Mouse (Mus musculus) embryonic facial prominence, embryonic 11.5 days (tissue): ENCODE results near the gene Polr2j. TPM values are rescaled to one million over a fixed set of nuclear protein-coding genes. Genes with fewer than 3 reads are reported as not detected.

Experiments used
- ATAC-seq: fragments of 200-750 bp; cut with Nextera tagmentation; replicated peaks from 2 replicates; pipeline ENCODE4 v1.8.0; 2017; ENCODE audit warnings: low read depth; ENCODE audit not compliant: insufficient number of reproducible peaks, low FRiP score, low TSS enrichment
- DNase-seq: peaks from one replicate; pipeline ENCODE4 v3.0.0-alpha.2; 2015; ENCODE audit warnings: low spot score
- H3K27ac ChIP-seq: fragments of 300-500 bp; sonication (generic); replicated peaks from 2 replicates; pipeline ENCODE4 v1.5.1; 2014; ENCODE audit warnings: mild to moderate bottlenecking, low read depth, low read length, control low read depth
- H3K27me3 ChIP-seq: fragments of 300-500 bp; sonication (generic); 2 replicates; pipeline ENCODE4 v1.6.1; 2014; ENCODE audit warnings: mild to moderate bottlenecking, low read length, moderate library complexity, mixed read lengths; ENCODE audit not compliant: control insufficient read depth, insufficient read depth
- H3K36me3 ChIP-seq: fragments of 300-500 bp; sonication (generic); replicated peaks from 2 replicates; pipeline ENCODE4 v1.6.1; 2014; ENCODE audit warnings: low read depth, mild to moderate bottlenecking, low read length, moderate library complexity, mixed read lengths; ENCODE audit not compliant: control insufficient read depth, insufficient read depth
- H3K4me1 ChIP-seq: fragments of 300-500 bp; sonication (generic); 2 replicates; pipeline ENCODE4 v1.6.1; 2014; ENCODE audit warnings: low read length, mixed read lengths; ENCODE audit not compliant: control insufficient read depth, insufficient read depth
- H3K4me2 ChIP-seq: fragments of 300-500 bp; sonication (generic); 2 replicates; pipeline ENCODE4 v1.6.1; 2014; ENCODE audit warnings: low read depth, mild to moderate bottlenecking, control low read depth, low read length, moderate library complexity
- H3K4me3 ChIP-seq: fragments of 300-500 bp; sonication (generic); 2 replicates; pipeline ENCODE4 v1.5.1; 2014; ENCODE audit warnings: low read depth, low read length, control low read depth
- H3K9ac ChIP-seq: fragments of 300-500 bp; sonication (generic); replicated peaks from 2 replicates; pipeline ENCODE4 v1.6.1; 2014; ENCODE audit warnings: mild to moderate bottlenecking, control low read depth, low read length
- H3K9me3 ChIP-seq: fragments of 300-500 bp; sonication (generic); replicated peaks from 2 replicates; pipeline ENCODE4 v1.6.1; 2016; ENCODE audit warnings: mild to moderate bottlenecking, low read length, inconsistent platforms, mixed read lengths; ENCODE audit not compliant: control insufficient read depth
- WGBS: fragments of 180-500 bp; shearing (Covaris S2); extraction: QIAGEN DNeasy Blood & Tissue Kit; methylation state at CpG from one replicate; pipeline ENCODE4 v1.1.7; 2014; 5-methylcytosine and 5-hydroxymethylcytosine counted together
- microRNA-seq: library from miRNA; unstranded; fragments of <30 nt; microRNA quantifications from one replicate; pipeline ENCODE4, GENCODE M21; 2016; ENCODE audit warnings: borderline number of aligned reads
- polyA plus RNA-seq: library from polyadenylated mRNA; unstranded; fragments of >200 nt; fragmentation: Nextera tagmentation; extraction: Ambion mirVana; gene quantifications from 2 replicates; pipeline ENCODE4 v1.2.1, GENCODE M21; 2014

The Polr2j gene
- polyA plus RNA-seq, 1 experiment from 2014 or later: 266 TPM

DNA sequence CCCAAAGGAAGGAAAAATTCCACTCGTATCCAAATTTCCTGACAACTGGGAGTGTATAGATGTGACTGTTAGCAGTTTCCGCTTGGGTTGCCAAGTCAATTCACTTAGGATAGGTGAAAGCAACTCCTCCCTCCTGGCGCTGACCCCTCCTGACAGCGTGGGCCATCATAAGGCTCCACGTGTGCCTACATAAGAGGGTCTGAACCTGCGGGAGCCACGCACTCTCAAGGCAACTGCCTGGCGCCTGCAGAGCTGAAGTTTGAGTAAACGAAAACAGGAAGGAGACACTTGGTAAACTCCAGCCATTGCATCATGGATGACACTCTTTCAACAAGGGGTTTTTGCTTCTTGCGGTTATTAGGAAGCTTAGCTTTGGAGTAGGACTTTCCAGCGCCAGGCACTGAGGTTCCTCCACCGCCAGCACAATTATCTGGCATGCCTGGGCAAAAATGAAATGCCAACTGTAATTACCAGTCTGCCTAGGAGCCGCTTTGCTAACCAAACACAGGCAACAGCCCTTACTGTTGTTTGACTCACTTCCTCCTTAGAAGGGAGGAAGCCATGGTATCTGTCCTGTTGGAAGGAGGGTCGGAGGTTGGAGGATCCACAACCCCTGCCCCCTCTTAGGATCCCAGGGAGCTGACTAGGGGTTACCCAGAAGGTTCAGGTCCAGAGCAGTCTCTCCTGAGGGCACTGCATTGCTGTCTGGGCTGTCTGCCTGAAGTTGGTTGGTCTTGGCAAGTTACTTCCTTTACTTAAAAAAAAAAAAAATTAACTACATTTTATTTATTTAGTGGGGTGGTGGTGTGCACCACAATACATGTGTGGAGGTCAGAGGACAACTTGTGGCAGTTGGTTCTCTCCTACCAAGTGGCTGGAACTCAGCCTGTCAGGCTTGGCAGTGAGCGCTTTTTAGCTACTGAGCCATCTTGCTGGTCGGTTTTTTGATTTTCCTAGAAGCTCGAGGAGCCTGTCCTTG lies 55.2 kb downstream of the Polr2j start:
- Histone ChIP-seq H3K4me3 (peak overlapping the region; percentile 64; the same call in 1 of the 2 replicates), H3K27me3 (no peaks in the 10 kb centered on the region), H3K9me3 (no peaks in the 10 kb centered on the region), H3K36me3 (no peaks in the 10 kb centered on the region), H3K4me2 (peak overlapping the region; percentile 94), H3K4me1 (no peaks in the 10 kb centered on the region), H3K9ac (no peak overlapping the region), H3K27ac (no peak overlapping the region)
- ATAC-seq (no peak), DNase-seq (no peak)
- WGBS: 40% methylated on average over 17 of the region's 17 CpGs

Small RNA genes within 50 kb of the gene (microRNA-seq; reads per million reads assigned to microRNA genes)
- not detected for gene Mir7035

Other genes starting within 250 kb of the Polr2j start
- gene Hspb1, start 228.7 kb upstream of the Polr2j start, polyA plus RNA-seq: 27.3 and 38.2 TPM in 2 replicates
- gene Ywhag, start 182.0 kb upstream of the Polr2j start, polyA plus RNA-seq: 132 and 133 TPM in 2 replicates
- 3.0 TPM in 2 replicates for gene Ssc4d, start 142.1 kb upstream of the Polr2j start, polyA plus RNA-seq
- gene Zp3, start 136.5 kb upstream of the Polr2j start, polyA plus RNA-seq: 0.21 TPM in 1 of 2 replicates, not detected in the other
- gene Dtx2, start 121.8 kb upstream of the Polr2j start, polyA plus RNA-seq: 22.6 and 29.2 TPM in 2 replicates
- gene Upk3b, start 78.1 kb upstream of the Polr2j start, polyA plus RNA-seq: 0.65 and 0.85 TPM in 2 replicates
- 6.2 and 6.4 TPM in 2 replicates for gene Upk3bl, start 62.1 kb upstream of the Polr2j start, polyA plus RNA-seq
- 3.8 and 5.5 TPM in 2 replicates for gene Rasa4, start 32.7 kb upstream of the Polr2j start, polyA plus RNA-seq
- 42.1 and 45.1 TPM in 2 replicates for gene Lrwd1, start 19.4 kb downstream of the Polr2j start, polyA plus RNA-seq
- gene Alkbh4, start 19.5 kb downstream of the Polr2j start, polyA plus RNA-seq: 17.2 and 17.7 TPM in 2 replicates
- 6.0 and 6.2 TPM in 2 replicates for gene Orai2, start 54.1 kb downstream of the Polr2j start, polyA plus RNA-seq
- 70.7 and 75.6 TPM in 2 replicates for gene Prkrip1, start 82.3 kb downstream of the Polr2j start, polyA plus RNA-seq
- gene Sh2b2, start 129.9 kb downstream of the Polr2j start, polyA plus RNA-seq: 9.7 and 9.8 TPM in 2 replicates